Mouse (Mus musculus): ENCODE results near the gene Pkd1.

DNA sequence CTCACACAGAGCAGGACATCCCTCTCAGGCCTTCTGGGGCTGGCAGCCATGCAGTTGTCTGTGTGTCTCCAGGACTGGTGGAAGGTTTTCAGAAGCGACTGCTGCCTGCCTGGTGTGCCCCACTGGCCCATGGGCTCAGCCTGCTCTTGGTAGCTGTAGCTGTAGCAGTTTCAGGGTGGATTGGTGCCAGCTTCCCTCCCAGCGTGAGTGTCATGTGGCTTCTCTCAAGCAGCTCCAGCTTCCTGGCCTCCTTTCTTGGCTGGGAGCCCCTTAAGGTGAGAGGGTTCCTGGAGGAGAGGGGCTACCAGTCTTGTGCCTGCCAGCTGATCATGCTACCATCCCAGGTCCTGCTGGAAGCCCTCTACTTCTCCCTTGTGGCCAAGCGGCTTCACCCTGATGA is 41.3 kb downstream of the Pkd1 start:
- TF ChIP-seq CTCF (IDR thresholded peaks at IDR 0.05; ENCODE audit: low read depth, low read length) (no peak), GATA1 (IDR thresholded peaks at IDR 0.05; ENCODE audit: borderline replicate concordance, low read length) (no peak)

Measured in G1E (cell line).